Mouse (Mus musculus) urinary bladder, postnatal 14 days (tissue): Measurements from ENCODE around the gene Stk19.
A peak's percentile ranks its signal among the peaks of the same experiment; 100 is the strongest.
"Not testable (repeated sequence)": the region's sequence is repeated elsewhere in the genome, so short reads cannot be mapped to it uniquely, and the experiment has no call there.

Source experiments
- DNase-seq: peaks from one replicate; pipeline ENCODE4 v3.0.0; 2021; ENCODE audit warnings: low spot score

Stk19 gene

DNA sequence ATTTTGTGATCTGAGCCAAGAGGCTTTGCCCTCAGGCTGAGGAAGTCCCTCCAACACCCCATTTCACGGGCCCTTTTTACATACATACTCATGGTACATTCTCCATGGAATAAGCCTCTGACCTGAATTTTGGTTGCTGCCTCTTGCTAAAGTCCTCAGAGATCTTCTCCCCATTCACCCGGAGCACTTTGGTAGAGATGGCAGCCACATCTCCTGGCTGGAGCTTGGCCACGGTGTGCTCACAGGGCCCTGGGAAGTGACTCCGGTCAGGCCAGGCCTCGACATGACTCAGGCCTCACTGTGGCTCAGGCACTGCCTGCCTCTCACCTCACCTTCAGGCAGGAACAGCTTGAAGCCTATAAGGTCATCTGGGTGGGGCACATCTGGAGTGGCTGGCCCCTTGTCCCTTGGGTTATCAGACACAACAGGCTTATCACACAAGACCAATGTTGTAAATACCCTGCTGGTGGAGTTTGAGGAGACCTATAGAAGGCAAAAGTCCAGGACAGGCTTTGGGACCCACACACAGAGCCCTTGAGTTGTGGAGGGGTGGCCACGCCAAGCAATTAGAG lies 4.1 kb upstream of the Stk19 start:
- no peak for DNase-seq

DNA sequence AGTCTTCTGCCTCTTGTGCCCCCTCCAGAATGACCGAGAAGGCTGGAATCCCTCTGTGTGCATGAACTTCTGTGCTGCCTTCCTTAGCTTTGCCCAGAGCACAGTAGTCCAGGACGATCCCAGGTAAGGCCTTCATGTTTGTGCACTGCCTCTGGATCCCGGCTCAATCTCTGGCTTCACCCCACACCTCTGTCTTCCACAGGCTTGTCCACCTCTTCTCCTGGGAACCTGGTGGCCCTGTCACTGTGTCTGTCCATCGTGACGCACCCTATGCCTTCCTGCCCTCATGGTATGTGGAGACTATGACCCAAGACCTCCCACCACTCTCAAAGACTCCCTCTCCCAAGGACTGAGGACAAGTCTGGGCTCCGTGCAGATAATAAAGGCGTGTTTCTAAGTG lies 2.0 kb upstream of the Stk19 start:
- DNase-seq, result no peak

DNA sequence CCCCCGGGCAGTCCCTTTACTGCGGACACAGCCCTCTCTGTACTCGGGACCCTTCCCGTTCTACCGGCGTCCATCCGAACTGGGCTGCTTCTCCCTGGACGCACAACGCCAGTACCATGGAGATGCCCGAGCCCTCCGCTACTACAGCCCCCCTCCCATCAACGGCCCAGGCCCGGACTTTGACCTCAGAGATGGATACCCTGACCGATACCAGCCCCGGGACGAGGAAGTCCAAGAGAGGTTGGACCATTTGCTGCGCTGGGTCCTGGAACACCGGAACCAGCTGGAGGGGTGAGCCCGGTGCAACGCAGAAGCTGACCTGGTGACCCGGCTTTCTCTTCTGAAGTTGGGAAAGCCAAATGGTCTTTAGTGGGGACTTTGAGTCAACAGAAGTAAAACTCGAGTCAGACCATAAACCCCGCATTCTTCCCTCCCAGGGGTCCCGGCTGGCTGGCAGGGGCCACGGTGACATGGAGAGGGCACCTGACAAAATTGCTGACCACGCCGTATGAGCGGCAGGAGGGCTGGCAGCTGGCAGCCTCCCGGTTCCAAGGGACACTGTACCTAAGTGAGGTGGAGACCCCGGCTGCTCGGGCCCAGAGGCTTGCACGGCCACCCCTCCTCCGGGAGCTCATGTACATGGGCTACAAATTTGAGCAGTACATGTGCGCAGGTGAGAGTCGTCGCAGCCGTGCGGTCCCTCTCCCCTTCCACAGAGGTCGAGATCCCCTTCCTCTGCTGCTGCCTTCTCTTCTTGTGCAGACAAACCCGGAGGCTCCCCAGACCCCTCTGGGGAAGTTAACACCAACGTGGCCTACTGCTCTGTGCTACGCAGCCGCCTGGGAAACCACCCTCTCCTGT lies 949 bp upstream of the Stk19 start:
- DNase-seq, result no peak

DNA sequence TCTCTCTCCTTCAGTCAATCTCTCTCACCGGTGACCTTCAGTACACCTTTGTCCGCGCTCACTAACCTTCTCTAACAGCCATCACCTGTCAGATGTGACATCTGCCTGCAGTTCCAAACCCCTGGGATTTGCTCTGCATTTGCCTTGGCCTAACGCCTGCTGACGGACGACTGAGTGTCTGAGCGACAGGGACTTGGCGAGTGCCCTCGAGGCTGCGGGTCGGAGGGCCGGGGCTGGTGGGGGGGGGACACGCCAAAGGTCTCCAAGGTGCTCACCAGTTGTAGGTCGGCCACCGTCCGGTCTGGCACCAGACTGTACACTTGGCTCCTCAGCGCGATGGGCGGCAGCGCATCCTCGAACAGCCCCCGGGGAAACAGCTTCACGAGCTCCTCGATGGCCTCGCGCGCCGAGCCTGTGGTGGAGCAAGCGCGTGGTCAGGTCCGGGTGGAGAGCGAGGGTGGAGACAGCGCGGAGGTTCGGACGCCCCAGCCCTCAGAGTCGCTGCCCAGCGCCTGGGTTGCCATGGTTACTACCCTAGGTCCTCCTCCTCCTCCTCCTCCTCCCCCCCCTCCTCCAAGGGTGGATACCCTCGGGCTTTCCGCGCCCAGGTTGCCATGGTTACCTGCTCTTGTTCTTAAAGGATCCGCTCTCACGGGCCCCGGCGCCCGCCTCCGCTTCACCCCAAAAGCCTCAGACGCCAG lies 440 bp downstream of the Stk19 start:
- no peak for DNase-seq

DNA sequence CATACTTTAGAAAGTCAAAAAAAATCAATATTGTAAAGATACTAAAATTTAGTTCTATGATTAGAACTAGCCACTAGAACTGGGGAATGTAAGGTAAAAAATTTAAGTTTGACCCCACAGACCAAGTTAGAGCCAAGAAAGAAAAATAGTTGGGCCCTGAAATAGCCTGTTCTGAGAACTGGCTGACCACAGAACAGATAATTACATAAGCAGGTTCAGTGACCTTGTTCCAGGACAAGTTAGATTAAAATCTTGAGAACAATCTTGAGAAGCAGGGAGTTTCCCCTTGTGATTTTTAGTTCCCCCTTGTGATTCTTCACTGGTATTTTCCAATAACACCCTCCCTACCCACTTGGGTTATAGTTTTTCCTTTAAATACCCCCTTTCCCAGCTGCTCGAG lies 6.0 kb downstream of the Stk19 start:
- not testable (repeated sequence) for DNase-seq

DNA sequence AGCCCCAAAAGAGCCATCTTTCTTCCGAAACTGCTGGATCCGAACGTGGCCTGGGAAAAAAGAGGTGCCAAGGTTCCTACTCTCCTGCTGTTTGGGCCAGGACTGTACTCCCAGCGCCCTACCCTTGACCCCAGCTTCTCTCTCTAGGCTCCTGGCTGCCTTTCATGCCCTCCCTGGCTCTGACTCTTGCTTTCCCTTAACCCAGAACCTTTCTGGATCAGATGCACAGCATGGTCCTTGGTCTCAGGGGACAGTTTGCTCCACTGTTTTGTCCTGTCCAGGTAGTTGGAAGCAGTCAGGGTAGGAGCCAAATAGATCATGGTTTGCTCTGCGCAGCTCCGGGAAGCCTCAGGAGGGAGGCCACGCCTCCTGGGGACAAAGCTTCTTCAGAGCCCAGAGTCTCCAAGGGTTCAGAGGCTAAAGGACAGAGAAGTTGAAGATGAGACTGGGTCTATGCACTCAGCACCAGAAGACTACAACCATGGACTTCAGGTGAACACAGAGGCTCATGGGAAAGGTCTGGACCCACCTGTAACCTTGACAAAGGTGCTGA lies 21.9 kb downstream of the Stk19 start:
- no peak for DNase-seq

DNA sequence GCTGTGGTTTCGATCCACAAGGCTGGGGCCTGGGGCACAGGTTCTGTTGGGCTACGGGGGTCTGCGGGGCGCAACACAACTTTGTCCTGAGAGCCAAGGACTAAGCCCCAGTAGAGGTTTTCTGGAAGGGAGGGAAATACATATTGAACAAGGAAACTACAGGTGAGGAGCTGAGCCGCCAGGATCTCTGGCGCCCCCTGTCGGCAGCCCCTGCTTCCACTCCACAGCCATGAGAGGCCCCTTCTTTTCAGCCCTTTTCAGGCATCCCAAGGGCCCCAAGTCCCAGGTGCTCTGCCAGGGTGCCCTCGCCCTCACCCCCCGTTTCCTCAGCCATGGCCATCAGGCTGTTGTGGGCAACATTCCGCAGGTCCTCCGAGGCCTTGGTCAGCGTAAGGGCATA lies 23.0 kb downstream of the Stk19 start:
- DNase-seq, result peak; percentile 35

DNA sequence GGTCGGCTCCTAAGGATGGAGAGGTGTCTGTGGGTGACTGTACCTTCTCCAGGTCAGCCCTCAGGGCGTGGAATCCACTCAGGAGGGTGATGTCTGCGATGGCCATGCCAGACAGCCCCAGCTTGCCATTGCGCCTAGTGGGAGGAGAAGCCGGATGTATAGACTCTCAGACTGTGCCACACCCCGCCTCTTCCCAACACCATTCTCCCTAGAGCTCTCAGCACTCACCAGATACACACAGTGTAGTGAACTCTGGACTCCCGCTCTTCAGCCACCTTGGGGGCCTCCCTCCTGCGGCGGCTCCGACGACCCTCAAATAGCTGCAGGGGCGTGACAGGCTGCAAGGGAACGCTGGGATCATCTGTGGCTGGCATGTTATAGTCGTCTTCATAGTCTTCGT lies 25.5 kb downstream of the Stk19 start:
- no peak for DNase-seq

DNA sequence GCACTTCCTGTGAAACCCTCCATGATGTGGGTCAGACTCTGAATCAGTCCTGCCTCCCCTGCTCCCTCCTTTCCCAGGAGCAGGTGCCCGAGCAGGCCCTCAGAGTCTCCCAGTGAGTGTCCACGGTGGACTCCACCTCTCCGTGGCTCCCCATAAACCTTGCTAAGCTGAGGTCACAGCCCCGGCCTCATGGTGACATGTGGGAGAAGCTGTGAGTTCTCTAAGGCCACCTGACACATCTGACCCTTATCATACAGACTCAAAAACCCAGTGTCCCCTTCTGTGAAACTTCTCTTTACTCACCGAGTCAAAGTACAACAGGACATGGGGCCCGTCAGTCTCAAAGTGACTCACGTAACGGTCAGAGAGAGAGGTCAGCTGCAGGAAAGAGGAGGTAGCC lies 25.9 kb downstream of the Stk19 start:
- DNase-seq, result not testable (repeated sequence)

DNA sequence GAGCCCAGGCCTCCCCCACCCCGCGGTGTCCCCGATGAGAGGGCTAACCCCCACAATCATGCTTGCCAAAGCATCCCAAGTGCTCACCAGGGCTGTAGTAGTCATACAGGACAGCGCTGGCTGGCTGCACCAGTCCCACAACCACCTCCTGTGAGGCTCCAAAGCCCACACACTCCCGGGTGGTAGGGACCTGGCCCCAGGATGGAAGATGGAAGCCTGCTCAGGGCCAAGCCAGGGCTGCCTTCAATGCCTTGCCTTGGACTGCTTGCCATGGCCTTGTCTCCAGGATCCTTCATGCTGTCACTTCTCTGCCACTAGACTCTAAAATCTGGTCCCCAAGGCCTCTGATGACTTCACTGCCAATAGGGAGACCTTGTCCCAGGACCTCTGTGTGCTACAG lies 26.3 kb downstream of the Stk19 start:
- DNase-seq, result not testable (repeated sequence)

DNA sequence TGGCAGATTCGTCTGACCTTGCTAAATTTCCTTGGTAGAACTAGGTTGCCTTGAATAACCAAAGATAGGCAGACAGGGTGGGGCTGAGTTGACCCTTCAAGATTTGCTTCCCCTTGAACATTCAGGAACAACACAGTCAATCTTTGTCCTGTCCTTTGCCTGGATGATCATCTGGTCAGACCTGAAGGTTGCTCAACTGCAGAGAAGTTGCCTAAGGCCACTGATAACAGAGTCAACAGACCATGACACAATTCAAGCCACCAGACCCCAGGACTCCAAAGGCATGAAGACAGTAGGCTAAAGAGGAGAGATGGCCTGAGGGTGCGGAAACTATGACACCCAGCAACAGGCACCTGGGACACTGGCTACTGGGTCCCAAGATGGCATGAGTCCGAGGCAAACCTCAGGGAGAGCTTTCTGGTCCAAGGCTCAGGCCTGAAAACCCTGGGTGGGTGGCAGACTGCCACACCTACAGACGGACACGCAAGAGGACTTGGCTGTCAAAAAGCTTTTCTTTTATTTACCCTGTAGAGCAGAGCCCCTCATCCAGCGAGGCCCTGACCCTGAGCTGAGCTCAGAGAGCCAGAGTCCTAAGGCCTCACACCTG lies 28.0 kb downstream of the Stk19 start:
- no peak for DNase-seq

DNA sequence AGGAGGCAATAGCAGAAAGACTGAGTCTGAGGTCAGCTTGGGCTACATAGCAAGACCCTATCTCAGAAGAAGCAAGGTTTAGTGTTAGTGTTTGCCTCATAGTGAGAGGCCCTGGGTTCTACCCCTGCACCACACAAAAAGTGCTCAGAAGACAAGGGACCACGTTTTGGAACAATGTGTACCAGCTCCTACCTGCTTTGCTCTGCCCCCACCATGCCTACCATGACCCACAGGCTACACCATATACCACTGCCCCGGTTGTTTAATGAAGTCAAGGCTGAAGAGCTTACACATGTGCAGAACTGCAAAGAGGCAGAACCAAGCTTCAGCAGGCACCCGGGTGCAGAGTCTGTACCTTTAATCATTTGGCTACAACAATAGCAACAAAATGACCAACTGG lies 29.6 kb downstream of the Stk19 start:
- no peak for DNase-seq

DNA sequence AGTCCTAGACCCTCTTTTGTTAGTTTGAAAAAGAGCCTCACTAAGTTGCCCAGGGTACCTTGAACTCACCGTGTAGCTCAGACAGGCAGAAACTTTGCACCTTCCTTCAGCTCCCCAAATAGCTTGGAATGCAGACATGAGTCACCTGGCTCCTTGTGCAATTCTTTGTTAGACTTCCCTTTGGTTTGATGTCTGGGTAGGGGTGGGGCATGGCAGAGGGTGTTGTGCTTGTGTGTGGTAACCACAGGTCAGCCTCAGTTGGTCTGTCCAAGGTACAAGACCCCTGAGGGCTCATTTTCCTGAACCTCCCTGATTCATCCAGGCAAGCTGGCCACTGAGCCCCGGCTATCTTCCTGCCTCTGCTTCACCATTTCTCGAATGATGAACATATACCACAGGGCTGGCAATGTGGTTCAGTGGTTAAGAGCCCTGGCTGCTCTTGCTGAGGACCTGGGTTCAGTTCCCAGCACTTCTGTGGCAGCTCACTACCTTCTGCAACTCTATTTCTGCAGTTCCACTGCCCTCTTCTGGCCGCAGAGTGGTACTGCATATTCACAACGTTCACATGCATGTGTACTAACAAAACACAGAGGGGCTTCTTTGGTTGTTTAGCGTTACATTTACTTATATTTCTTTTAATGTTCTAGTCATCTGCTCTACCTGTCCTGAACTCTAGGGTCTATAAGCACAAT lies 31.7 kb downstream of the Stk19 start:
- DNase-seq, result no peak

DNA sequence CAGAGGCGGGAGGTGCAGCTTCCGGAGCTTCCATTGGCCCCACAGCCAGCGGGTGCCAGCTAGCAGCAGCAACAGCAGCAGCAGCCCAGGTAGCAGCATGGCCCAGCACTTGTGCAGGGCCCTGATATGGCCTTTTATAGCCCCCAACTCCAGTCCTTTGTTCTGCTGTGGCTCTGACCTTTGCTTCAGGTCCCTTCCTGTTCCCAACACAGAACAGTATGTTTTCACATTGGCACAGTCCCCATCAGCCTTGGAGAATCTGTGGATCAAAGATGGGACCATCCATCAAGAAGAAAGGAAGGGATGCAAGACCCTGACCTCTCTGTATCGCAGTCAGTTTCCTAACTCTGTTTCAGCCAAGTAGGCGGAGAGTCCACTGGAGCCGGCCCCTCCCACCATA lies 32.4 kb downstream of the Stk19 start, which contains the start of gene Cyp21a1:
Cyp21a1 (minus strand) TSS at position 261 of the 400 bp plus-strand sequence.
- not testable (repeated sequence) for DNase-seq

DNA sequence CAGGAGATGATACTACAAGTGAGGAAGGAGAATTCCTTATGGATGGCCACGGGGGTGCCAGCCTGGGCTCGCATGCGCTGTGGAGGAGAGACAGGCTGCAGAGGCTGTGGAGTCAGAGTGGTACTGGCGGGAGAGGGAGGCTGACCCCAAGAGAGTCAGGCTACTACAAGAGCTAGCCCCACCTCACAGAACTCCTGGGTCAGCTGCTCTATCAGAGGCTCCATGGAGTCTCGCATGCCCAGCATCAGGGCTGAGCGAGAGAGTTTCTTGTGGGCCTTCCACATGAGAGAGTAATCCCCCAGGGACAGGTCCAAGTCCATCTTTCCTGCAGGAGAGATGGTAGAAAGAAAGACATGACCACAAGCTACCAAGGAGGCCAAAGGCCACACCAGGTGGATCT lies 33.4 kb downstream of the Stk19 start:
- not testable (repeated sequence) for DNase-seq

DNA sequence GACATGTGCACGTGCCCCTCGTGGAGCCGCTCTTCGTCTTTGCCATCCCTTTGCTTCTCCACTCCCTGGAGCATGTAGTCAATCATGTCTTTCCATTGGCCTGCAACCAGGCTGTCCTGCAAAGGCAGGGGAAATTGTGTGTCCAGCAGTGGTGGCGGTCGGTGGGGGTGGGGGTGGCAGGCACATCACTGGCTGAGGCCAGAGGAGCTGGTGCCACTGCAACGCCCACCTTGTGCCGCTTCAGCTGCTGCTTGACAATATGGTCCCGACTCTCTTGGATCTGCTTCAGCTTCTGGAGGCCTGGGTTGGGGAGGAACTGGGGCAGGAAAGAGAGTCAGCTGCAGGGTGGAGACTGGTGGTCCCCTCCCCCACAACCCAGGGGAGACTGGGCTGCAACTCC lies 34.0 kb downstream of the Stk19 start:
- DNase-seq, result not testable (repeated sequence)

DNA sequence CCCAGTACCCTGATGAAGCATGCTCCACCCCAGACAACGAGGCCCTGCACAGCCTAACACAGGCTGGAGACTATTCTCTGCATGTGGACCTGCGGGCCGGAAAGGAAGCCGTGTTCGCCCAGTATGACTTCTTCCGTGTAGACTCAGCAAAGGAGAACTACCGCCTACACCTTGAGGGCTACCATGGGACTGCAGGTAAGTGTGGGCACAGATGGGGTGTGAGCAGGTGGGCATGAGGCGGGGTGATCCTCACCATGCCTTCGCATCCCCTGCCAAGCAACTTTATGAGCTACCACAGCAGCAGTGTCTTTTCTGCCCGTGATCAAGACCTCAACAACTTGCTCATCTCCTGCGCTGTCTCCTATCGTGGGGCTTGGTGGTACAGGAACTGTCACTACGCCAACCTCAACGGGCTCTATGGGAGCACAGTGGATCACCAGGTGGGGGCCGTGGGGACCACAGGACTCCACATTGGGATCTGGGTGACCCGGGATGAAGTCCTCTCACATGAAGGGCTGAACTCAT lies 35.9 kb downstream of the Stk19 start:
- not testable (repeated sequence) for DNase-seq

DNA sequence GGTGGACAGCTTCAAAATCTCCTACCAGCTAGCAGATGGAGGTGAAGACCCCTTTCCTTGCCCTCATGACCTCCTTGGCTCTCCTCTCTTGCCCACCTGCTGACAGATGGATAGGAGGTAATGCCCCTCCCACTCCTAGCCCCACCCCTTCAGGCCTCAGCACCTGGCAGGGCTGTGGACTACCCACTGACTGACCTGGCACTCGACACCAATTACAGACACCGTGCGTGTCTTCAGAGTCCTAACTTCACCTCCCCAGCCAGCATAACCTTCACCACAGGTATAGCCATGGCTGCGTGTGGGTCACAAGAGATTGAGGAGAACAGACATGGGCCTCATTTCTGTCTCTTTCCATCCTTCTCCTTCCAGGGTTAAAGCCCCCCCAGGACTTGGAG lies 37.2 kb downstream of the Stk19 start:
- no peak for DNase-seq

DNA sequence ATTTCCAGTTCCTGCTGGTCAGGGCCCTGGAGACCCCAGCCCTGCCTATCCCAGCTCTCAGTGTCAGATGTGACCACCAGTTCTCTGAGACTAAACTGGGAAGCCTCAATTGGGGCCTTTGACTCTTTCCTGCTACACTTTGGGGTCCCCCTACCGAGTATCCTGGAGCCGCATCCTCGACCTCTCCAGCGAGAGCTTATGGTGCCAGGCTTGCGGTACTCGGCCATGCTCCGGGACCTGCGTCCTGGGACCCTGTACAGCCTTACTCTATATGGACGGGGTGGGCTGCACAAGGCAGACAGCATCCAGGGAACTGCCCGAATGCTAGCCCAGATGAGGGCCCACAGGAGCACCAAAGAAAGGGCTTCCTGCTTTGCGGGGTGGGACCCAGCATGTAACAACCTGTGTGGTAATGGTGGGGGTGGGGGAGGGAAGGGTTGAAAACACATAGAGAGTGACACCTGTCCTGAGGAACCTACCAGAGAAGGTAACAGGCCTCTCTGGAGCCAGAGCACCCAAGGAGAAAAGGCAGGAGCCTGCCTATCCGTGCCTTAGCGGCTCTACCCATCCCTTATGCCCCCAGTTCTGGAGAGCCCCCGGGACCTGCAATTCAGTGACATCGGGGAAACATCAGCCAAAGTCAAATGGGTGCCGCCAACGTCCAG lies 37.7 kb downstream of the Stk19 start:
- DNase-seq, result no peak

DNA sequence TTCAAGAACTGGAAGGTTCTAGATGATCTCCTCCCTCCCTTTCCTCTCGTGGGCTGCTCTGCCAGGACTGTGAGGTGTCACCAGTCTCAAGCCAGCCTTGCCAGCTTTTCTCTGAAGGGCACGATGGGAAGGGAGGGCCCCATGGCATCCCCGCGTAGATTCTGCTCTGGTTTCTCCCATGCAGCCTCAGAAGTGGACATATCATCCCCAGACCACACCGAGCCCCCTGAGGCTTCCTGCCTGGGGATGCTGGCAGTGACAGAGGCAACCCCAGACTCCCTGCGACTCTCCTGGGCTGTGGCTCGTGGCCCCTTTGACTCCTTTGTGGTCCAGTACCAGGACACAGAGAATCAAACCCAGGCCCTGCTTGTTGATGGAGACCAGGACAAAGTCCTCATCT lies 38.7 kb downstream of the Stk19 start:
- not testable (repeated sequence) for DNase-seq
